In genomic region chr1:39895506-39895905, GRCm38 (mm10) we compare ENCODE assay signal across 15 mouse cellular contexts. TPM values are rescaled to one million over a fixed set of nuclear protein-coding genes. Genes with fewer than 3 reads are reported as not detected.
DNase-seq lines count a peak whose midpoint lies in the region; ATAC-seq lines count a peak whose summit lies in the region.
"Had no signal": no experiment of that assay in that cellular context is flagged by ENCODE, and none has a peak within 500 bp of the region (broad histone marks: within the 10 kb centered on the region; RNA-seq: fewer than 3 reads in every experiment).

No protein-coding gene starts in this region.

- no peaks in the 10 kb centered on the region for H3K9me3 ChIP-seq in intestine, embryonic 16.5 days (ENCODE audit: control insufficient read depth, low read length)

- H3K4me3 ChIP-seq in intestine, embryonic 16.5 days (ENCODE audit: low read length) = no peak overlapping the region
- H3K4me3 ChIP-seq: erythroblast, embryonic 14.5 days; left cerebral cortex, adult 2 months had no signal

- H3K36me3 ChIP-seq in intestine, embryonic 16.5 days (ENCODE audit: control insufficient read depth, insufficient read depth, low read length) = no peaks in the 10 kb centered on the region
- H3K36me3 ChIP-seq in splenic B cell, adult 2 months (ENCODE audit: control insufficient read depth, insufficient read depth, low read length, poor library complexity, severe bottlenecking) = no peaks in the 10 kb centered on the region

- 21% methylated on average over 2 of the region's 2 CpGs for WGBS in intestine, embryonic 16.5 days

- no peak overlapping the region for H3K4me2 ChIP-seq in intestine, embryonic 16.5 days (ENCODE audit: low read depth, low read length)

- peaks cover 17% of the 10 kb centered on the region for H3K4me1 ChIP-seq in intestine, embryonic 16.5 days (ENCODE audit: control insufficient read depth, insufficient read depth, low read length)

- peak; percentile 20 for DNase-seq in lung, postnatal 10 days
- DNase-seq in lung, adult 18-20 months = no peak
- DNase-seq in splenic B cell, adult 2 months (ENCODE audit: low read depth, low spot score) = peak; percentile 77
- DNase-seq in urinary bladder, postnatal 4 days (ENCODE audit: low spot score in 2 of 2) = no peak
- no peak for DNase-seq in right cerebral cortex, postnatal 14 days
- DNase-seq: adrenal gland, postnatal 10 days; heart, postnatal 36 days; kidney, postnatal 25 days; right cerebral cortex, postnatal 4 days had no signal

- ATAC-seq in CD4-positive, CD25-positive, alpha-beta regulatory T cell, adult 4 months = peak; percentile 61
- peak; percentile 25; the same call in 1 of the 2 replicates for ATAC-seq in intestine, embryonic 16.5 days
- ATAC-seq in erythroblast, adult 5-6 weeks (replicated peaks; ENCODE audit: low FRiP score, poor library complexity, severe bottlenecking) = no peak

- H3K27ac ChIP-seq in intestine, embryonic 16.5 days (ENCODE audit: low read length) = no peak overlapping the region
- H3K27ac ChIP-seq: left cerebral cortex, adult 2 months; macrophage had no signal

- H3K27me3 ChIP-seq in intestine, embryonic 16.5 days (replicated peaks; ENCODE audit: control insufficient read depth, insufficient read depth, low read length) = no peaks in the 10 kb centered on the region
- H3K27me3 ChIP-seq in splenic B cell, adult 2 months (ENCODE audit: control insufficient read depth, insufficient read depth, low read length, poor library complexity, severe bottlenecking) = no peaks in the 10 kb centered on the region

- H3K9ac ChIP-seq in intestine, embryonic 16.5 days (ENCODE audit: low read depth, low read length) = no peak overlapping the region

RNA-seq across cellular contexts. Expression of gene Map4k4, which starts 5.2 kb away (rescaled TPM):
- 10 to 100 TPM; 29.5 to 30.3 TPM for polyA plus RNA-seq in CD4-positive, CD25-positive, alpha-beta regulatory T cell, adult 4 months (2017; shearing (Covaris generic))
- 10.1 TPM in 2 replicates for polyA plus RNA-seq in intestine, embryonic 16.5 days (2015; fragmentation: Nextera tagmentation; extraction: Ambion mirVana)
- 2.3 and 15.2 TPM in 2 replicates for total RNA-seq in erythroblast, adult 5-6 weeks (2015; ENCODE audit: low replicate concordance)
- 14.6 and 19.3 TPM in 2 replicates for total RNA-seq in erythroblast, adult 5-6 weeks (2017; ENCODE audit: low replicate concordance)

Comparison
In these comparisons a context has a peak if more than half of its experiments do, and no peak if none do; other contexts are left out.
1. DNase-seq: peak in lung, postnatal 10 days (single experiment) and splenic B cell, adult 2 months (single experiment); none in lung, adult 18-20 months (0 of 2), urinary bladder, postnatal 4 days (0 of 2) and right cerebral cortex, postnatal 14 days (single experiment).